Mouse (Mus musculus): ENCODE results near the gene Acap2.

GRCm38 (mm10) chr16:31165467-31165866 lies 35.6 kb downstream of the Acap2 start:
- TF ChIP-seq POLR2A (IDR thresholded peaks at IDR 0.05; ENCODE audit: control insufficient read depth in 1 of 2, insufficient read depth in 1 of 2, low read depth in 1 of 2, low read length in 2 of 2, poor library complexity in 1 of 2) (no peak), TAL1 (IDR thresholded peaks at IDR 0.05; ENCODE audit: low read length) (no peak), UBTF (IDR thresholded peaks at IDR 0.05; ENCODE audit: borderline replicate concordance, insufficient read depth, low read depth, low read length) (no peak), E2F4 (IDR thresholded peaks at IDR 0.05; ENCODE audit: borderline replicate concordance, low read depth, low read length) (no peak), NRF1 (IDR thresholded peaks at IDR 0.05; ENCODE audit: insufficient read depth, low read depth, low read length, poor library complexity, severe bottlenecking) (no peak), USF1 (IDR thresholded peaks at IDR 0.05; ENCODE audit: low read depth, low read length) (no peak), TBP (IDR thresholded peaks at IDR 0.05; ENCODE audit: low read depth, low read length) (no peak), CHD2 (IDR thresholded peaks at IDR 0.05; ENCODE audit: low read length) (no peak), CTCF (IDR thresholded peaks at IDR 0.05 in 2 of 3, conservative IDR thresholded peaks at IDR 0.05 in 1 of 3; ENCODE audit: control insufficient read depth in 1 of 3, insufficient read depth in 1 of 3, low read depth in 2 of 3, low read length in 3 of 3, poor library complexity in 1 of 3, severe bottlenecking in 1 of 3) (no peak), KAT2A (conservative IDR thresholded peaks at IDR 0.05; ENCODE audit: low read depth, low read length) (no peak), EP300 (IDR thresholded peaks at IDR 0.05; ENCODE audit: low read depth in 1 of 2, low read length in 2 of 2) (no peak), ZNF384 (IDR thresholded peaks at IDR 0.05; ENCODE audit: low read depth, low read length) (no peak), GABPA (IDR thresholded peaks at IDR 0.05; ENCODE audit: low read depth, low read length) (no peak)
